Mouse (Mus musculus) stomach, postnatal 0 days (tissue): ENCODE data around the gene Hyal2. TPM values are rescaled to one million over a fixed set of nuclear protein-coding genes. Genes with fewer than 3 reads are reported as not detected.

Experiments used
- ATAC-seq: fragments of 200-750 bp; cut with Nextera tagmentation; 2 replicates; pipeline ENCODE4 v1.8.0; 2017; ENCODE audit not compliant: low FRiP score, low TSS enrichment
- DNase-seq: peaks from one replicate; pipeline ENCODE4 v3.0.0-alpha.2; 2016; ENCODE audit warnings: low spot score
- H3K27ac ChIP-seq: fragments of 300-500 bp; sonication (generic); replicated peaks from 2 replicates; pipeline ENCODE4 v1.5.1; 2014; ENCODE audit warnings: mild to moderate bottlenecking, control low read depth
- H3K27me3 ChIP-seq: fragments of 300-500 bp; sonication (generic); 2 replicates; pipeline ENCODE4 v1.6.1; 2014; ENCODE audit warnings: low read length; ENCODE audit not compliant: control insufficient read depth, insufficient read depth
- H3K36me3 ChIP-seq: fragments of 300-500 bp; sonication (generic); 2 replicates; pipeline ENCODE4 v1.6.1; 2014; ENCODE audit warnings: low read length, mixed read lengths; ENCODE audit not compliant: control insufficient read depth, insufficient read depth
- H3K4me1 ChIP-seq: fragments of 300-500 bp; sonication (generic); replicated peaks from 2 replicates; pipeline ENCODE4 v1.6.1; 2014; ENCODE audit warnings: antibody characterized with exemption; ENCODE audit not compliant: control insufficient read depth, insufficient read depth
- H3K4me2 ChIP-seq: fragments of 300-500 bp; sonication (generic); replicated peaks from 2 replicates; pipeline ENCODE4 v1.6.1; 2014; ENCODE audit warnings: low read depth, mild to moderate bottlenecking, control low read depth, moderate library complexity
- H3K4me3 ChIP-seq: fragments of 300-500 bp; sonication (generic); 2 replicates; pipeline ENCODE4 v1.5.1; 2014; ENCODE audit warnings: low read depth, low read length, control low read depth
- H3K9ac ChIP-seq: fragments of 300-500 bp; sonication (generic); 2 replicates; pipeline ENCODE4 v1.6.1; 2014; ENCODE audit warnings: mild to moderate bottlenecking, low read length, control low read depth, mixed read lengths
- H3K9me3 ChIP-seq: fragments of 300-500 bp; sonication (generic); 2 replicates; pipeline ENCODE4 v1.6.1; 2016; ENCODE audit warnings: low read length; ENCODE audit not compliant: control insufficient read depth
- CTCF ChIP-seq: IDR thresholded peaks from 2 replicates; pipeline ENCODE4 v1.5.1; 2016; ENCODE audit warnings: antibody characterized with exemption, low read depth, mild to moderate bottlenecking, moderate library complexity
- EP300 ChIP-seq: optimal IDR thresholded peaks from 2 replicates; pipeline ENCODE3; 2016; ENCODE audit warnings: antibody characterized with exemption
- WGBS: fragments of 180-500 bp; shearing (Covaris S2); extraction: QIAGEN DNeasy Blood & Tissue Kit; methylation state at CpG from one replicate; pipeline ENCODE4 v1.1.7; 2014; 5-methylcytosine and 5-hydroxymethylcytosine counted together
- polyA plus RNA-seq: library from polyadenylated mRNA; unstranded; fragments of >200 nt; fragmentation: Nextera tagmentation; extraction: Ambion mirVana; gene quantifications from 2 replicates; pipeline ENCODE4 v1.2.1, GENCODE M21; 2015

Gene Hyal2
- polyA plus RNA-seq, 1 experiment from 2014 or later, result 50.4 TPM

DNA sequence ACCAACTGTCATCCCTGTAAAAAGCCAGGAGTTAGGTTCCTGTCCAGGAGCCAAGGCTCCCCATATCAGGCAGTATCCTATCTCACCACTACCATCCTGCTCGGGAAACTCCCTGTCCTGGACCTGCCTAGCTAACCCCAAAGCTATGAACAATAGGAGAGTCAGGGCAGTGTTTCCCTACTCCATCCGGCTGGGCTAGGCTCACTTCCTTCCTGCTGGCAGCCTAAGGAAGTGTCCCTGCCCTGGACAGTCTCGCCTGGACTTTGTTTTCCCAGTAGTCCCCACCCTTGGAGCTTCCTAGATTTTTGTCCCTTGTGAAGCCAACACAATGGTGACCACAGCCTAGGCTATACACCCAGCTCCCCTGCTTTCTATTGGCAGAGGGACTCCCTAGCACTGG is 890 bp upstream of the Hyal2 start:
- no peak for TF ChIP-seq EP300
- peak; percentile 27 for TF ChIP-seq CTCF
- H3K27me3 ChIP-seq, result no peaks in the 10 kb centered on the region
- H3K4me1 ChIP-seq, result peaks cover 17% of the 10 kb centered on the region
- H3K4me2 ChIP-seq, result no peak overlapping the region
- no peak overlapping the region for H3K9ac ChIP-seq
- H3K36me3 ChIP-seq, result peaks cover 4% of the 10 kb centered on the region; the same call in 1 of the 2 replicates
- WGBS, result 48% methylated on average over 3 of the region's 3 CpGs
- no peak for DNase-seq
- peak; percentile 11 for ATAC-seq
- H3K4me3 ChIP-seq, result no peak overlapping the region
- no peaks in the 10 kb centered on the region for H3K9me3 ChIP-seq
- H3K27ac ChIP-seq, result peak overlapping the region; percentile 86

DNA sequence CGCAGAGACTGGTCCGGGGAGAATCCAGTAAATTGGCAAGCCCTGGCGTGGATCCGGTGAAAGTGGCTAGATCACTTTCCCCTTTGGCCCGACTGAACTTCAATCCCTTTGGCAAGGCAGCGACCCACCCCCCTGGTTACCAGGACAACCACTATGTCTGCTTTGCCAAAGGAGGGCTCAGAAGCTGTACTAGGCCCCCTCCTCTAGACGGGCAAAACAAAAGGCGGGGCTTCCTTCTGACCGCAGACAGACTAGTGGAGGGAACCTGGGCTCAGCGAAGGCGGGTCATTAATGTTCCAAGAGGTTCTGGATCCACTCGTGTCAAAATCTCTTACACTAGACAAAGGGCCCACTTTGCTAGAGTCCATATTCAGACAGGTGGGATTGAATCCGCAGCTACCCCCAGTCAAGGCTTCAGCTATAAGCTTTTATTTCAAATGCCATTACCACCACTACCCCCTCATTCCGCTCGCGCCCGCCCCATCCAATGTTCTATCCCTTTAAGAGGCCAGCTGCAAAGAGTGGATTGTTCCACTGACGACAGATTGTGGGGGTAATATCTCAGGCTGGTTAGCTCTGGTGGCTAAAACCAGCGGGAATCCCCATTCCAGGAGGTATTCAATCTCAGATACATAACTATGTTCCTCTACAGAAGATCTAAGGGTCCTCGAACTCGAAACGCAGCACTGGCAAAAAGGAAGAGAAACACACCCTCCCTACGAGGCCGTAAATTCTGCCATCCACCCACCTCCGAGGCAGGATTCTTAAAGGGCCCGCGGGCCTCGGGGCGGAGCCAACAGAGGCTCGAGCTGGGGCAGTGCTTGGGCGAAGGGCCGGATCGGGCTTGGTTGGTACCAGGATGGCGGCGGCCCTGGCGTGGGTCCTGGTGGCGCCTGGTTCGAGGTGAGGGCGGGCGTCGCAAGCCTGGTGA is 851 bp downstream of the Hyal2 start:
- Histone ChIP-seq H3K4me1 (peaks cover 17% of the 10 kb centered on the region), H3K27ac (peak overlapping the region; percentile 86), H3K27me3 (no peaks in the 10 kb centered on the region), H3K4me3 (peak overlapping the region; percentile 76), H3K9me3 (no peaks in the 10 kb centered on the region), H3K4me2 (peak overlapping the region; percentile 71), H3K9ac (peak overlapping the region; percentile 82), H3K36me3 (peaks cover 6% of the 10 kb centered on the region; the same call in 1 of the 2 replicates)
- WGBS, result under 1% methylated on average over 40 of the region's 41 CpGs
- ATAC-seq, result peak; percentile 79
- DNase-seq, result peak; percentile 90
- peak; percentile 93 for TF ChIP-seq EP300
- TF ChIP-seq CTCF, result no peak

DNA sequence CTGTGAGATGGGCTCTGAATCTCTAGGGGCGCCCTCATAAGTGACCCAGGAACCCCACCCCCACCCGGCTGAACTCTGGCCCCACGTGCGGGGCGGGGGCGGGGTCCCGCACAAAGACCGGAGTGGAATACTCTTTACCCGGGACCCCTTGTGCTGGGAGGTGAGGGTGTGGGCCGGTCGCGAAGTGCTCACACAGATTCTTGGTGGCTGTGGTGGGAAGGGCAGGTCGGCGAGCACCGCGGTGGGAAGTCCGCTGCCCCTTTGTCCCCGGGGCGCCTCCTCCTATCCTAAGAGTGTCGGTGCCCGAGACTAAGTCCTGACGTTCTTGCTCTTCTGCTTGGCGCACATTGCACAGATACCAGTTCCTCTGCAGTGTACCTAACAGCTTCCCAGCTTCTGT is 1.5 kb downstream of the Hyal2 start:
- peaks cover 6% of the 10 kb centered on the region; the same call in 1 of the 2 replicates for H3K36me3 ChIP-seq
- H3K9me3 ChIP-seq, result no peaks in the 10 kb centered on the region
- H3K4me3 ChIP-seq, result peak overlapping the region; percentile 76
- under 1% methylated on average over 17 of the region's 23 CpGs for WGBS
- H3K4me1 ChIP-seq, result peaks cover 11% of the 10 kb centered on the region
- DNase-seq (no peak), ATAC-seq (0 out of 2 replicates have a peak, but pooled peaks have one; percentile 1)
- H3K27ac ChIP-seq, result peak overlapping the region; percentile 86
- H3K4me2 ChIP-seq, result peak overlapping the region; percentile 71
- no peaks in the 10 kb centered on the region for H3K27me3 ChIP-seq
- TF ChIP-seq CTCF (no peak), EP300 (no peak)
- H3K9ac ChIP-seq, result peak overlapping the region; percentile 82

DNA sequence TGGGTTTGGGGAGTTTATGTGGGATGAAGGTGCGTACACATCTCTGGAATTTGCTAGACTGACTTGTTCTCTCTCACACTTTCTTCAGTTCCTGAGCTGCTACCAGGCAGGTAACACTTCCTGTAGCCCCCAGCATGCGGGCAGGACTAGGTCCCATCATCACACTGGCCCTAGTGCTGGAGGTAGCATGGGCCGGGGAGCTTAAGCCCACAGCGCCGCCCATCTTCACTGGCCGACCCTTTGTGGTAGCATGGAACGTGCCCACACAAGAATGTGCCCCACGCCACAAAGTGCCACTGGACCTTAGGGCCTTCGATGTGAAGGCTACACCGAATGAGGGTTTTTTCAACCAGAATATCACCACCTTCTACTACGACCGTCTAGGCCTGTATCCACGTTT is 2.3 kb downstream of the Hyal2 start:
- Histone ChIP-seq H3K27ac (peak overlapping the region; percentile 86), H3K4me1 (peaks cover 11% of the 10 kb centered on the region), H3K9me3 (no peaks in the 10 kb centered on the region), H3K36me3 (peaks cover 6% of the 10 kb centered on the region; the same call in 1 of the 2 replicates), H3K27me3 (no peaks in the 10 kb centered on the region), H3K4me2 (peak overlapping the region; percentile 71), H3K4me3 (peak overlapping the region; percentile 76), H3K9ac (peak overlapping the region; percentile 82)
- no peak for ATAC-seq
- DNase-seq, result no peak
- TF ChIP-seq EP300, result no peak
- no peak; the same call in 1 of the 2 replicates for TF ChIP-seq CTCF
- WGBS, result 33% methylated on average over 13 of the region's 13 CpGs

DNA sequence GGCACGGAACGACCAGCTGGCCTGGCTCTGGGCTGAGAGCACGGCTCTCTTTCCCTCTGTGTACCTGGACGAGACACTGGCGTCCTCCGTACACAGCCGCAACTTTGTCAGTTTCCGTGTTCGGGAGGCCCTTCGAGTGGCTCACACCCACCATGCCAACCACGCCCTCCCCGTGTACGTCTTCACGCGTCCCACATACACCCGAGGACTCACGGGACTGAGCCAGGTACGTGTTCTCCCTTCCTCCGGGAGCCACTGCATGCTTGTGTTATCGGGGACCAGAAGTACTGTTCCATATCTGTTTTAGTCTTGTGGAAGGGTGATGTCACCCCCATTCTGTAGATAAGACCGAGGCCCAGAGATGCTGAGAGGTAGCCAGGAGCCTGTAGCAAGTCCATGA is 3.1 kb downstream of the Hyal2 start:
- Histone ChIP-seq H3K4me1 (peaks cover 11% of the 10 kb centered on the region), H3K4me3 (peak overlapping the region; percentile 76), H3K4me2 (peak overlapping the region; percentile 71), H3K27ac (peak overlapping the region; percentile 86), H3K27me3 (no peaks in the 10 kb centered on the region), H3K9ac (0 out of 2 replicates have a peak overlapping the region, but pooled peaks have one; percentile 82), H3K9me3 (no peaks in the 10 kb centered on the region), H3K36me3 (peaks cover 6% of the 10 kb centered on the region; the same call in 1 of the 2 replicates)
- TF ChIP-seq CTCF (no peak), EP300 (no peak)
- 0 out of 2 replicates have a peak, but pooled peaks have one; percentile 3 for ATAC-seq
- WGBS, result 59% methylated on average over 21 of the region's 21 CpGs
- DNase-seq, result peak; percentile 71
